Mouse (Mus musculus): Measurements from ENCODE around the gene Olfr1286. TPM values are rescaled to one million over a fixed set of nuclear protein-coding genes. Genes with fewer than 3 reads are reported as not detected.

Olfr1286 gene
- not detected in 2 replicates for polyA plus RNA-seq (2015; fragmentation: Nextera tagmentation; extraction: Ambion mirVana)

GRCm38 (mm10) chr2:111422931-111423330, at the start of gene Olfr1286:
Olfr1286 (minus strand) TSS chr2:111423115.
- H3K27ac ChIP-seq (ENCODE audit: low read length) = no peak within 1 kb of the TSS
- H3K27me3 ChIP-seq (ENCODE audit: control insufficient read depth, insufficient read depth, low read depth, low read length) = no peaks in the 10 kb centered on the region
- ATAC-seq = no peak

GRCm38 (mm10) chr2:111448842-111449241, 25.9 kb upstream of the Olfr1286 start, which contains the start of gene Olfr1287:
Olfr1287 (plus strand) TSS chr2:111449142.
- H3K4me3 ChIP-seq (ENCODE audit: low read depth, low read length) = no peak within 1 kb of the TSS
- ATAC-seq = no peak
- H3K4me2 ChIP-seq (ENCODE audit: low read length) = no peak within 1 kb of the TSS
- 73% methylated on average over 1 of the region's 1 CpGs for WGBS
- H3K9me3 ChIP-seq (replicated peaks; ENCODE audit: control insufficient read depth, low read length, poor library complexity, severe bottlenecking) = no peaks in the 10 kb centered on the region
- no peak within 1 kb of the TSS for H3K9ac ChIP-seq (ENCODE audit: low read depth, low read length)
- no peak within 1 kb of the TSS for H3K27ac ChIP-seq (ENCODE audit: low read length)
- no peaks in the 10 kb centered on the region for H3K27me3 ChIP-seq (ENCODE audit: control insufficient read depth, insufficient read depth, low read depth, low read length)
- no peaks in the 10 kb centered on the region for H3K4me1 ChIP-seq (ENCODE audit: control insufficient read depth, insufficient read depth, low read length)
- H3K36me3 ChIP-seq (ENCODE audit: control insufficient read depth, insufficient read depth, low read length) = no peaks in the 10 kb centered on the region

More at GRCm38 (mm10) chr2:111422931-111423330, at the start of gene Olfr1286:
- no peaks in the 10 kb centered on the region for H3K4me1 ChIP-seq (ENCODE audit: control insufficient read depth, insufficient read depth, low read length)
- no peak within 1 kb of the TSS for H3K4me2 ChIP-seq (ENCODE audit: low read length)
- 57% methylated on average over 1 of the region's 1 CpGs for WGBS
- H3K9me3 ChIP-seq (replicated peaks; ENCODE audit: control insufficient read depth, low read length, poor library complexity, severe bottlenecking) = no peaks in the 10 kb centered on the region
- H3K9ac ChIP-seq (ENCODE audit: low read depth, low read length) = no peak within 1 kb of the TSS
- no peak within 1 kb of the TSS for H3K4me3 ChIP-seq (ENCODE audit: low read depth, low read length)
- H3K36me3 ChIP-seq (ENCODE audit: control insufficient read depth, insufficient read depth, low read length) = no peaks in the 10 kb centered on the region

GRCm38 (mm10) chr2:111375222-111375621, 47.7 kb downstream of the Olfr1286 start, which contains the start of gene Olfr1284:
Olfr1284 (plus strand) TSS chr2:111375522.
- Histone ChIP-seq H3K9me3 (replicated peaks; ENCODE audit: control insufficient read depth, low read length, poor library complexity, severe bottlenecking) (no peaks in the 10 kb centered on the region), H3K27me3 (ENCODE audit: control insufficient read depth, insufficient read depth, low read depth, low read length) (no peaks in the 10 kb centered on the region), H3K27ac (ENCODE audit: low read length) (no peak within 1 kb of the TSS), H3K36me3 (ENCODE audit: control insufficient read depth, insufficient read depth, low read length) (no peaks in the 10 kb centered on the region), H3K4me3 (ENCODE audit: low read depth, low read length) (no peak within 1 kb of the TSS), H3K4me1 (ENCODE audit: control insufficient read depth, insufficient read depth, low read length) (no peaks in the 10 kb centered on the region), H3K9ac (ENCODE audit: low read depth, low read length) (no peak within 1 kb of the TSS), H3K4me2 (ENCODE audit: low read length) (no peak within 1 kb of the TSS)
- 89% methylated on average over 1 of the region's 1 CpGs for WGBS
- no peak for ATAC-seq

Other genes with a start within 250 kb of the Olfr1286 start
- gene 4930430A15Rik, start 193.5 kb downstream of the Olfr1286 start, polyA plus RNA-seq (2015; fragmentation: Nextera tagmentation; extraction: Ambion mirVana) = not detected in 2 replicates
- gene Olfr1275, start 187.8 kb downstream of the Olfr1286 start, polyA plus RNA-seq (2015; fragmentation: Nextera tagmentation; extraction: Ambion mirVana) = not detected in 2 replicates
- not detected in 2 replicates for gene Olfr1276, start 168.6 kb downstream of the Olfr1286 start, polyA plus RNA-seq (2015; fragmentation: Nextera tagmentation; extraction: Ambion mirVana)
- gene Olfr1277, start 149.0 kb downstream of the Olfr1286 start, polyA plus RNA-seq (2015; fragmentation: Nextera tagmentation; extraction: Ambion mirVana) = not detected in 2 replicates
- gene Olfr1278, start 133.0 kb downstream of the Olfr1286 start, polyA plus RNA-seq (2015; fragmentation: Nextera tagmentation; extraction: Ambion mirVana) = not detected in 2 replicates
- gene Olfr1279, start 122.5 kb downstream of the Olfr1286 start, polyA plus RNA-seq (2015; fragmentation: Nextera tagmentation; extraction: Ambion mirVana) = not detected in 2 replicates
- not detected in 2 replicates for gene Olfr1280, start 109.1 kb downstream of the Olfr1286 start, polyA plus RNA-seq (2015; fragmentation: Nextera tagmentation; extraction: Ambion mirVana)
- not detected in 2 replicates for gene Olfr1281, start 96.6 kb downstream of the Olfr1286 start, polyA plus RNA-seq (2015; fragmentation: Nextera tagmentation; extraction: Ambion mirVana)
- gene Olfr1282, start 87.0 kb downstream of the Olfr1286 start, polyA plus RNA-seq (2015; fragmentation: Nextera tagmentation; extraction: Ambion mirVana) = not detected in 2 replicates
- gene Olfr1283, start 56.3 kb downstream of the Olfr1286 start, polyA plus RNA-seq (2015; fragmentation: Nextera tagmentation; extraction: Ambion mirVana) = not detected in 2 replicates
- gene Olfr1284, start 47.6 kb downstream of the Olfr1286 start, polyA plus RNA-seq (2015; fragmentation: Nextera tagmentation; extraction: Ambion mirVana) = not detected in 2 replicates
- not detected in 2 replicates for gene Olfr1287, start 26.0 kb upstream of the Olfr1286 start, polyA plus RNA-seq (2015; fragmentation: Nextera tagmentation; extraction: Ambion mirVana)
- gene Olfr1288, start 51.0 kb upstream of the Olfr1286 start, polyA plus RNA-seq (2015; fragmentation: Nextera tagmentation; extraction: Ambion mirVana) = not detected in 2 replicates
- not detected in 2 replicates for gene Olfr1289, start 57.7 kb upstream of the Olfr1286 start, polyA plus RNA-seq (2015; fragmentation: Nextera tagmentation; extraction: Ambion mirVana)
- gene Olfr1290, start 70.7 kb upstream of the Olfr1286 start, polyA plus RNA-seq (2015; fragmentation: Nextera tagmentation; extraction: Ambion mirVana) = not detected in 2 replicates
- not detected in 2 replicates for gene Olfr1291-ps1, start 74.1 kb upstream of the Olfr1286 start, polyA plus RNA-seq (2015; fragmentation: Nextera tagmentation; extraction: Ambion mirVana)
- not detected in 2 replicates for gene Olfr1293-ps, start 102.1 kb upstream of the Olfr1286 start, polyA plus RNA-seq (2015; fragmentation: Nextera tagmentation; extraction: Ambion mirVana)
- not detected in 2 replicates for gene Olfr1294, start 117.2 kb upstream of the Olfr1286 start, polyA plus RNA-seq (2015; fragmentation: Nextera tagmentation; extraction: Ambion mirVana)
- gene Olfr1295, start 146.6 kb upstream of the Olfr1286 start, polyA plus RNA-seq (2015; fragmentation: Nextera tagmentation; extraction: Ambion mirVana) = not detected in 2 replicates
- not detected in 2 replicates for gene Olfr1297, start 203.4 kb upstream of the Olfr1286 start, polyA plus RNA-seq (2015; fragmentation: Nextera tagmentation; extraction: Ambion mirVana)
- not detected in 2 replicates for gene Olfr1298, start 226.1 kb upstream of the Olfr1286 start, polyA plus RNA-seq (2015; fragmentation: Nextera tagmentation; extraction: Ambion mirVana)
- gene Olfr1299, start 238.3 kb upstream of the Olfr1286 start, polyA plus RNA-seq (2015; fragmentation: Nextera tagmentation; extraction: Ambion mirVana) = not detected in 2 replicates